Mouse (Mus musculus) cortical plate, adult 2 months (tissue): ENCODE data around the gene Aldh1a2.

Source experiments
- CTCF ChIP-seq: fragments of 200-500 bp; IDR thresholded peaks from 2 replicates; pipeline ENCODE4 v1.5.1; 2011; ENCODE audit warnings: mild to moderate bottlenecking, control low read depth, low read length; ENCODE audit not compliant: insufficient read depth; ENCODE audit errors: extremely low read depth
- POLR2A ChIP-seq: fragments of 200-500 bp; IDR thresholded peaks from 2 replicates; pipeline ENCODE4 v1.6.1; 2011; ENCODE audit warnings: mild to moderate bottlenecking, low read length, control low read depth; ENCODE audit not compliant: insufficient read depth; ENCODE audit errors: extremely low read depth

DNA sequence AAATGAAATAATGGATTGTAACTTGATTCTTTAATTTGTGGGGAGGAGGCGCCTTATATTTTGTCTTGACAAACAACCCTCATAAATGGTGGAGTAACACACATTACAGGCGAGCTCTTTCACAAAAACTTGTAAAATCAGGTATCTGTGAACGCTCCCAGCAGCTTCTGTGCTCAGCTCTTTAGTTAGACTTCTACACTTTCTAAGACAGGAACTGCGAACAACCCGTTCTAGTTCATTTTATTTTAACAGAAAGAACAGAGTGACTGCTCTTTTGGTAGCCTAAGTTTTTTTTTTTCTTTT, 2.2 kb downstream of the Aldh1a2 start:
- TF ChIP-seq POLR2A (no peak), CTCF (no peak)
